Mouse (Mus musculus) natural killer cell, adult 2 months (primary cell): Measurements from ENCODE around the gene Stk39.

Experiments used
- DNase-seq, 2 experiments: peaks; one replicate each; pipeline ENCODE4 v3.0.0; 2022; ENCODE audit warnings: low spot score in 2 of 2

Stk39 gene

DNA sequence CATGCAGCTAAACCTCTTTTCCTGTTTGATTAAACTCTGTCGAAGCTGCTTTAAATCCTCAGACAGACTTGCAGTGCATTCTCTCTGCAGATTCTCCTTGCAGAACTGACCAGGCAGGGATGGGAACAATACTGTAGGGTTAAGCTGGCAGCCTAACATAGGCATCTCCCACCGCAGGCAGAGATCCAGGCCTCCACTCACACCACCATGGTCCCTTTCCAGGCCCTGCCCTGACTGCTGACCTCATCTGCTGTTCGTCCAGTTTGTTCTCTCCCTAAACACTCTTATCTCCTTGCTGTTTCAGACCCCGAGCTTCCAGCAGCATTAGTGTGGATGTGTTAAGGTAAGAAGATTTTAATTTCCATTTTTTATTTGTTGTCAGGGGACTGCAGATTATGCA lies 182.1 kb downstream of the Stk39 start:
- DNase-seq = no peak

DNA sequence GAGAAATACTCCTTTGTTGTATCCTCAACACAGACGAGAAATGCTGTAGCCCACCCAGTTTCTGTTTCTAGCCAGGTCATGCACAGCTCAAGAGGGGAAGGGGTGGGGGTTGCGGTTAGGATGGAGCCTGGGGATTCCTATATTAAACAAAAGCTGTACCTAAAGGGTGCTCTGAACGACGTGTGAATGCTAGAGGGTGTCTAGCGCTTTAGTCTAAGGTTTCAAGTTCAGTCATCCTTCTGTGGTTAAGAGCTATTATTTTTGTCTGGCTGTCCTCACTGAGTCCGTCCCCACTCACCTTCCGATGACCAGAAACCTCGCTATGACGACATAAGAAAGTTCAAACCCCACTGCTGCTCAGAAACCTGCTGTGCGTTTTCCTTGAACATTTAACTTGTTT lies 182.9 kb downstream of the Stk39 start:
- DNase-seq = no peak

DNA sequence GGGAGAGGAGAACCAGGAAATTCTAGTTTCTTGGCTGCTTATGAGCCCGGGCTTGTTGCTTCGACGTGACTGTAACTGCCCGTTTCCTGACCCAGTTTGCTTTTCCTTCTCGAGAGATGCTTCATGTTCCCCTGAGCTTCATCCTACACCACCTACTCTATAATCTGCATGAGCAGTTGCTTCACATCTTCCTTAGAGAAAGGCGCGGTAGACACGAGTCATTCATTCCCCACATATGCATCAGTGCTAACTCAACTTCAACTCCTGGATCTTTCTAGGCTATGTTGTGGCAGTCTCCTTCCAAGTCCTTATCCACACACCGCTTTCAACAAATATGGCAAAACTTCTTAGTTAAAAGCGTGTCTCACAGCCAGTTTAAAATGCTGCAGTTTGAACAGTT lies 184.0 kb downstream of the Stk39 start:
- DNase-seq = no peak

- no peak for DNase-seq
Measured at GRCm38 (mm10) chr2:68284391-68284790, 187.7 kb downstream of the Stk39 start.

- no peak for DNase-seq
Measured at GRCm38 (mm10) chr2:68283021-68283548, 189.0 kb downstream of the Stk39 start.

GRCm38 (mm10) chr2:68281575-68281974 lies 190.5 kb downstream of the Stk39 start:
- no peak for DNase-seq

DNA sequence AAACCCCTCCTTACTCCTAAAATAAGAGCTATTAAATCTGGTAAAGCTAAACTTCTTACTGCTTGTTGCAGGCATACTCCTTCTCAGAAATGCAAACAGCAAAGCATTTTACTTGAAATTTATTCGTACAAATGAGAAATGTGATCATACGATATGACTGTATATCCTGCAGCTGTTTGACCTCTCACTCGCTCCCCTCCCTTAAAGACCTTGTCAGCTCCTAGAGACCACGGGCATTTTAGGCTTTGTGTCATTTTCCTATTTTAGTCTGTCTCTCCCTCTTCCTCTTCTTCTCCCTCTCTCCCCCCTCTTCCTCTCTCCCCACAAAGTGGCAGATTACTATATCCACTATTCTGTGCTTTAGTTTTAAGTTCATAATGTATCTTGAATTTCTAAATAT lies 200.8 kb downstream of the Stk39 start:
- no peak for DNase-seq

GRCm38 (mm10) chr2:68270836-68271235 lies 201.2 kb downstream of the Stk39 start:
- no peak for DNase-seq

DNA sequence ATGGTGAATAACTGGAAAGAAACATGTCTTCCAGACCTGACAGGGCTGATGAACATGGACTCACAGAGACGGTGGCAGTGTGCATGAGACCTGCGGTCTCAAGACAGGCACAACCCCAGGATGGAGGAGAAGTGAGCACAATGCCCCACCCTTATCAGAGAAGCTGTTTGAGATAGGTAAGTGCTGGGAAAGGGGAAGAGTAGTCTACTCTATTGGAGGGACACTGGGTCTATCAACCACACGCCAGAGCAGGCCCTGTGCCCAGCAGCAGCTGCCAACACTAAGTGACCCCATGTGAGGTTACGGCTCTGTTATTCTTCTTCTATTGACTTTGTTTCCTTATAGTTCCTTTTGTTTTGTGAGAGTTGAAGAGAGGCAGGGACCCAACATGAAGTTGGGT lies 202.4 kb downstream of the Stk39 start:
- DNase-seq = no peak

- no peak for DNase-seq
Measured at GRCm38 (mm10) chr2:68264826-68265225, 207.2 kb downstream of the Stk39 start.

DNA sequence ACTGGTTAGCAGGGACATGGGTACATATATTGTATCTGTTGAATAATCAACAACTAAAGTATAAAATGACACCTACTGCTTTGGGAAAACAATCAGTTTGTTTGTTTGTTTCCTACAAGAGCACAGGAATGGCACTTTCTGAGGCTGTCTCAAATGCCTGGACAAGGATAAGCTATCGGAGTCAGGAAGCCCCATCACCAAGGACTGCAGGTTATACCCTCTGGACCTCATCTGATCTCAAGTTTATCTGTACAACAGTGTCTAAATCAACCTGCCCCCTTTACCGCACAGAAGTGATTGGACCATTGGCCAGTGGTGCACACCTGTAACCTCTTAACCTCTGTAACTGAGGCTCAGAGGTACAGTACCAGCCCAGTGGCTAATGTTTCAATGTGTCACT lies 211.2 kb downstream of the Stk39 start:
- no peak for DNase-seq

DNA sequence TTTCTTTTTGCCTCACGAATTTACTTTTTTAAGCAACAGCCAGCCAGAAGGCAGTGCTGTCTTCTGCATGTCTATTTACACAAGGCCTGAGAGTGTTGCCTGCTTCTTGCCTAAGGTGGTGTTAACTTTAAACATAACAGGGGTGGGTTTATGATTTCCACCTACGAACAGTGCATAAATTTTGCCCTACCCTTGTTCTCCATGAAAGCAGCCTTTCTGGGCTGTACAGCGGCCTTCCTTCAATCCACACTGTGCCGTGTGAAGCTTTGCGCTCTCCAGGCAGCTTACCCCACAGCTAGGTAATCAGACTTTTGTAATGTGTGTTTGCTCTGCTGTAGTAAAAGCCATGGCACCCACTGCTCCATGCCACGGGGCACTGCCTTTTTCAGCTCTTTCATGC lies 214.5 kb downstream of the Stk39 start:
- DNase-seq = no peak

- no peak for DNase-seq
Measured at GRCm38 (mm10) chr2:68256472-68256871, 215.6 kb downstream of the Stk39 start.

GRCm38 (mm10) chr2:68254756-68255155 lies 217.3 kb downstream of the Stk39 start:
- no peak for DNase-seq

GRCm38 (mm10) chr2:68253222-68253621 lies 218.8 kb downstream of the Stk39 start:
- DNase-seq = no peak

- DNase-seq = no peak
Measured at GRCm38 (mm10) chr2:68252048-68252758, 219.9 kb downstream of the Stk39 start.

DNA sequence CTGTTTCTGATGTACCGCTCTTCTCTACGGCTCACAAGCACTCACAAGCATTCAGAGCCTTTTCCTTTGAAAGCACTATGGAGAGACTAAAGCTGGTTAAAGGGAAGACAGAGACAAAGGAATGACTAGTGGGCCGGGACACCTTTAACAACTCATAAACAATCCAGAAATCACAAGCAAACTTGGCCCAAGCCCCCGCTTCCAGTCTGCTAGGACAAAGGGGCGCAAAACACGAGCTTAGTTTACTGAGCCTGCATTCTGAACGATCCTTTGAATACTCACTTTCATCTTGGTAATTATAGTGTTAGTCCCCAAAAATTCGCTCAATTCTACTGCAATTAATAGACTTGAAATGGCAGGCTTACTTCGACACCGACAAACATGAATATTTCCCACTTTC lies 221.2 kb downstream of the Stk39 start:
- no peak for DNase-seq

DNA sequence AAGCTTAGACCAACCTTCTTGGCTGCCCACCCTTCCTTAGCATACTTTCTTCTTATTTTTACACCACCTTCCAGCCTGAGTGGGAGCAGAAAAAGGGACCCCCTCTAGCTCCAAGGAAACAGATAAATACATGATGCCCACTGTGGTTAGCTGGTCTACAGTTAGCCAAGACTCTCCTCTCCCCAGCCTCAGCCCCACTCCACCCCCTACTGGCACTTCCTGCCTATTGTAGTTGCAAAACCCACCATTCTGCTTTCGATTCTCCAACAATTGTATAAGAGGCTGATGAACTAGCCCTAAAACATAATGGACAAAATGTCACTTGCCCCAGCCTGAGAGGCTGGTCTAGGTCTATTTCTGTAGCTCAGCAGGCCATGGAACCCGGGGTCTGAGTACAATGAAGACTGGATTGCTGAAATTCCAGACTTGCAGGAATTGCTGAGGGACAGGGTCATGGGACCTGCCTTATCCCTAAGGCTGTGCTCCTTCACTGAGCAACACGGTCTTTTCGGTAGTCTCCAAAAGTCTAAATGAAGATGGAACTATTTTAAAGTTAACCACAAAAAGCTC lies 222.1 kb downstream of the Stk39 start:
- no peak for DNase-seq

DNA sequence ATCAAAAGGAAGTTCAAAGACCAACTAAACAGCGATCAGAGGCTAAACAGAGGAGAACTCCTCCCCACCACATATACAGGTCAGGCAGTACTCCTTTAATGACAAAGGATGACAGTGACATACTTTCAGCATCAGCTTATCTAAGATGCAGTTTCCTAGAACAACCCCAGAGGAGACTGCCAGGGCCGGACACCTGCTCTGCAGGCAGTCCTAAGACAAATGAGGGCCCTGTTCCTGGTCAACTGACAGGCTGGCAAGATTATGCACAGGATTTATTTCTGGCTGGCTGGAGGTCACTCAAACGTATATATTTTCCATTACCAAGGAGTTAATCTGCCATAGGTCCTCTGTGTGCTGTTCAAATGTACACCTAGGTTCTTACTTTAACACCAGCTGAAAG lies 225.8 kb downstream of the Stk39 start:
- DNase-seq = no peak

- no peak for DNase-seq
Measured at GRCm38 (mm10) chr2:68244556-68244955, 227.5 kb downstream of the Stk39 start.

DNA sequence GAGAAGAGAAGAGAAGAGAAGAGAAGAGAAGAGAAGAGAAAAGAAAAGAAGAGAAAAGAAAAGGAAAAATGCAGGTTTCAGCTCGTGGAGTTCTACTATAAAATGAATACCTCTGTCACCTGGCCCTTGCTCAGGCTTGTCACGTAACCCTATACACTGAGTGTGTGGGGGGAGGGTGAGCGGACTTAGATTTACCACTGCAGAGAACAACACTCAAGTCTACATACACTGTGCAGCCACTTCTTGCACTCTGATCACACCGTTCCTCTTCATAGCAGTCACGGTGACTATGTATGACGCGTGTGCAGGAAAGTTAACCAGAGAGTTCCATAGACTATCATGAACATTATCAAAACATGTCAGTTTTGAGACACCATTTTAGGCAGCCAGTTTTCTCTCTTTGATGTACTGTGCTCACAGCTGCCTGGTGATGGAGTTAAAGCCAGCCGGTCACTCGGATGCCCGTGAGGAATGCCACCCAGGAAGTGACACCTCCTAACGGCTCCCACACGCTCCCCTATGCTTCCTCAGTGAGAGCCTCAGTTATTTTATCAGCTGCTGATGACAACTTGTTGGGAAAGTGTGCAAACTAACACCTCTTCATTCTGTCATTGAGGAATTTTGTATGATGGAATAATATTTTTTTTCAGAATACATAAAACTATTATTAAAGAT lies 228.1 kb downstream of the Stk39 start:
- DNase-seq = no peak

- DNase-seq = no peak
Measured at GRCm38 (mm10) chr2:68243273-68243672, 228.8 kb downstream of the Stk39 start.

- DNase-seq = no peak
Measured at GRCm38 (mm10) chr2:68242069-68242468, 230.0 kb downstream of the Stk39 start.
